ENCODE assay signal across 9 mouse cellular contexts in the genomic region with DNA sequence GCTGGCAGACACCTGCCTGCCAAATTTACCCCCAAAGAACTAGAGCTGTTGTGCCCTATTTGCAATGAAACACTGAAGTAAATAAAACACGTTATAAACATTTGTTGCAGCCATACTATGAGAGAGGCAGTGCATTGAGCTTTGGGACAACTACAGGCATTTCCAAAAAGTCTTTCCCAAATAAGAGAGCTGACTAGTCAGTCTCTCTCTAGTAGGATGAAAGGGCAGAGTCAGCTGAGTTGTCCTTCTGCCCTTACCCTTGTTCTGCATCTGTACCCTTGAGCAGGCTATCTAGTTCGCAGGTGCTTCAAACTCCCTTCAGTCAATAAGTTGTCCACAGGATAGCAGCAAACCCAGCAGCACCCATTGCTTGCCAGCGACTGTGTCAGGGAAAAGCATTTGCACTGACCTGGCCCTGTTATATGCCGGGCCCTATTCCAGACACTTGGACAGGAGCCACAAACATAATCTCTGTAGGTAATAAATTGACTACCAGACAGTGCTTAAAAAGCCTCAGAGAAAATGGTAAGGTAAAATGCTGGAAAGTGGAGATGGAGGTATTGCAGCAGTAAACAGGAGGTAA. TPM values are rescaled to one million over a fixed set of nuclear protein-coding genes. Genes with fewer than 3 reads are reported as not detected.
DNase-seq lines count a peak whose midpoint lies in the region; ATAC-seq and TF ChIP-seq lines count a peak whose summit lies in the region.
"Had no signal": no experiment of that assay in that cellular context is flagged by ENCODE, and none has a peak within 500 bp of the region (broad histone marks: within the 10 kb centered on the region; RNA-seq: fewer than 3 reads in every experiment).

Gene D430041D05Rik, minus strand, starts transcription at position 51 of the 583 bp plus-strand sequence.

- TF ChIP-seq POLR2A in bone marrow macrophage, adult 2 months (IDR thresholded peaks at IDR 0.05; ENCODE audit: borderline replicate concordance, low read depth, low read length) = no peak

- H3K4me3 ChIP-seq in heart, embryonic 11.5 days (ENCODE audit: low read depth, low read length) = peak within 1 kb of the TSS; percentile 59
- peak within 1 kb of the TSS; percentile 24 for H3K4me3 ChIP-seq in bone marrow macrophage, adult 2 months (ENCODE audit: insufficient read depth, low read length)
- H3K4me3 ChIP-seq in forebrain, embryonic 11.5 days (ENCODE audit: low read depth, low read length) = peak within 1 kb of the TSS; percentile 70
- H3K4me3 ChIP-seq in stomach, embryonic 14.5 days (ENCODE audit: low read depth, low read length) = peak within 1 kb of the TSS; percentile 56

- H3K4me2 ChIP-seq in heart, embryonic 11.5 days = peak within 1 kb of the TSS; percentile 99
- peak within 1 kb of the TSS; percentile 99 for H3K4me2 ChIP-seq in forebrain, embryonic 11.5 days (ENCODE audit: low read depth, low read length, severe bottlenecking)
- H3K4me2 ChIP-seq in stomach, embryonic 14.5 days (replicated peaks; ENCODE audit: low read depth, low read length) = peak within 1 kb of the TSS; percentile 100

- no peak for ATAC-seq in heart, embryonic 11.5 days (replicated peaks; ENCODE audit: insufficient number of reproducible peaks, low FRiP score, low TSS enrichment)
- ATAC-seq in forebrain, embryonic 11.5 days (replicated peaks; ENCODE audit: low FRiP score) = no peak
- ATAC-seq in stomach, embryonic 14.5 days (ENCODE audit: insufficient number of reproducible peaks, insufficient read depth, low FRiP score, low read depth) = no peak

- H3K9me3 ChIP-seq in heart, embryonic 11.5 days (replicated peaks; ENCODE audit: control insufficient read depth, low read length) = no peaks in the 10 kb centered on the region
- no peaks in the 10 kb centered on the region for H3K9me3 ChIP-seq in forebrain, embryonic 11.5 days (ENCODE audit: control insufficient read depth, low read length)
- H3K9me3 ChIP-seq in stomach, embryonic 14.5 days (ENCODE audit: control insufficient read depth, low read depth, low read length) = no peaks in the 10 kb centered on the region

- WGBS in heart, embryonic 11.5 days (ENCODE audit: insufficient replicate concordance) = 57% methylated on average over 4 of the region's 4 CpGs
- WGBS in forebrain, embryonic 11.5 days = 73% methylated on average over 4 of the region's 4 CpGs
- WGBS in stomach, embryonic 14.5 days = 49% methylated on average over 4 of the region's 4 CpGs

- H3K27ac ChIP-seq in heart, embryonic 11.5 days (ENCODE audit: low read depth, low read length) = no peak within 1 kb of the TSS
- H3K27ac ChIP-seq in bone marrow macrophage, adult 2 months (ENCODE audit: insufficient read depth, low read depth, low read length) = no peak within 1 kb of the TSS
- H3K27ac ChIP-seq in forebrain, embryonic 11.5 days (ENCODE audit: low read depth, low read length) = no peak within 1 kb of the TSS; the same call in 1 of the 2 replicates
- no peak within 1 kb of the TSS for H3K27ac ChIP-seq in stomach, embryonic 14.5 days (ENCODE audit: low read length)

- no peaks in the 10 kb centered on the region for H3K4me1 ChIP-seq in heart, embryonic 11.5 days (ENCODE audit: control insufficient read depth, insufficient read depth, low read length)
- no peaks in the 10 kb centered on the region for H3K4me1 ChIP-seq in bone marrow macrophage, adult 2 months (ENCODE audit: control insufficient read depth, insufficient read depth, low read length)
- peaks cover 5% of the 10 kb centered on the region; the same call in 1 of the 2 replicates for H3K4me1 ChIP-seq in forebrain, embryonic 11.5 days (replicated peaks; ENCODE audit: control insufficient read depth, insufficient read depth, low read length)
- H3K4me1 ChIP-seq in stomach, embryonic 14.5 days (ENCODE audit: control insufficient read depth, insufficient read depth, low read length) = no peaks in the 10 kb centered on the region; the same call in 1 of the 2 replicates

- H3K9ac ChIP-seq in heart, embryonic 11.5 days (ENCODE audit: low read depth, low read length) = peak within 1 kb of the TSS; percentile 66
- H3K9ac ChIP-seq in forebrain, embryonic 11.5 days (ENCODE audit: low read length) = peak within 1 kb of the TSS; percentile 86
- peak within 1 kb of the TSS; percentile 33; the same call in 1 of the 2 replicates for H3K9ac ChIP-seq in stomach, embryonic 14.5 days (replicated peaks; ENCODE audit: low read depth, low read length)

- TF ChIP-seq CTCF in bone marrow macrophage, adult 2 months (IDR thresholded peaks at IDR 0.05; ENCODE audit: low read depth, low read length) = no peak

- intact Hi-C loops in heart, postnatal 36 days (cut with DNase I) = no loop called here
- intact Hi-C loops in left cerebral cortex, postnatal 36 days (cut with DNase I) = no loop called here

- peaks cover 66% of the 10 kb centered on the region for H3K27me3 ChIP-seq in heart, embryonic 11.5 days (ENCODE audit: control insufficient read depth, insufficient read depth, low read length)
- H3K27me3 ChIP-seq in forebrain, embryonic 11.5 days (ENCODE audit: control insufficient read depth, insufficient read depth, low read length) = peaks cover 10% of the 10 kb centered on the region; the same call in 1 of the 2 replicates
- peaks cover 10% of the 10 kb centered on the region for H3K27me3 ChIP-seq in stomach, embryonic 14.5 days (ENCODE audit: control insufficient read depth, insufficient read depth, low read length)

- no peak for DNase-seq in heart, postnatal 36 days
- DNase-seq in forebrain, embryonic 11.5 days (ENCODE audit: low spot score) = peak; percentile 47
- DNase-seq in left cerebral cortex, postnatal 36 days (ENCODE audit: low spot score in 2 of 2) = no peak
- DNase-seq in urinary bladder, postnatal 14 days (ENCODE audit: low spot score) = no peak
- no peak for DNase-seq in retina, postnatal 1 day

- no peaks in the 10 kb centered on the region for H3K36me3 ChIP-seq in heart, embryonic 11.5 days (ENCODE audit: control insufficient read depth, insufficient read depth, low read length)
- no peaks in the 10 kb centered on the region for H3K36me3 ChIP-seq in forebrain, embryonic 11.5 days (ENCODE audit: control insufficient read depth, insufficient read depth, low read length)
- H3K36me3 ChIP-seq in stomach, embryonic 14.5 days (ENCODE audit: control insufficient read depth, insufficient read depth, low read length) = no peaks in the 10 kb centered on the region

RNA-seq across cellular contexts. Expression of gene D430041D05Rik, which starts in this region (rescaled TPM):
- polyA plus RNA-seq in heart, embryonic 11.5 days (2014; fragmentation: Nextera tagmentation; extraction: Ambion mirVana) = 0.30 and 0.34 TPM in 2 replicates
- total RNA-seq in heart, postnatal 36 days (2021) = under 1 TPM in 1 of 2 experiments, not detected in 1; 0.03 TPM
- polyA plus RNA-seq in bone marrow macrophage, adult 2 months (2012; ENCODE audit: insufficient read depth, insufficient read length, missing spikeins) = not detected in 2 replicates
- polyA plus RNA-seq in forebrain, embryonic 11.5 days (2014; fragmentation: Nextera tagmentation; extraction: Ambion mirVana) = 2.5 and 2.6 TPM in 2 replicates
- total RNA-seq in left cerebral cortex, postnatal 36 days (2021) = 100 to 1,000 TPM; 120 to 121 TPM
- polyA plus RNA-seq in stomach, embryonic 14.5 days (2014; fragmentation: Nextera tagmentation; extraction: Ambion mirVana) = 0.17 and 0.22 TPM in 2 replicates
- total RNA-seq: liver, adult 2 months had no signal
- polyA plus RNA-seq: liver, adult 2 months had no signal

Comparison
In these comparisons a context has a peak if more than half of its experiments do, and no peak if none do; other contexts are left out.
1. RNA of gene D430041D05Rik (total RNA-seq): 120 to 121 TPM in left cerebral cortex, postnatal 36 days; 0.03 TPM in heart, postnatal 36 days; every median in the first group is over 100 times any median in the second.
2. H3K9ac ChIP-seq: peak in every context shown above with its lines; median percentile 86 in forebrain, embryonic 11.5 days; 66 in heart, embryonic 11.5 days; 33 in stomach, embryonic 14.5 days.
3. Peak in every context shown above with its lines, with median percentiles within 50 percentile points of each other: H3K4me2 ChIP-seq and H3K4me3 ChIP-seq.